Mouse (Mus musculus) ES-E14 (cell line): ENCODE data around the gene Hist1h2bf. TPM values are rescaled to one million over a fixed set of nuclear protein-coding genes. Genes with fewer than 3 reads are reported as not detected.
A peak's percentile ranks its signal among the peaks of the same experiment; 100 is the strongest.
"Not testable (repeated sequence)": the region's sequence is repeated elsewhere in the genome, so short reads cannot be mapped to it uniquely, and the experiment has no call there.

Experiments used
- DNase-seq: peaks from one replicate; pipeline ENCODE4 v3.0.0-alpha.2; 2013; ENCODE audit warnings: low read depth, low spot score
- H3K27ac ChIP-seq: 2 replicates; pipeline ENCODE4 v1.5.1; 2012; ENCODE audit warnings: low read depth, mild to moderate bottlenecking, low read length, moderate library complexity, mixed read lengths; ENCODE audit not compliant: poor library complexity, insufficient read depth, severe bottlenecking
- H3K36me3 ChIP-seq: 2 replicates; pipeline ENCODE4 v1.6.1; 2012; ENCODE audit warnings: mild to moderate bottlenecking, low read length, moderate library complexity, mixed read lengths; ENCODE audit not compliant: control insufficient read depth, poor library complexity, insufficient read depth, severe bottlenecking
- H3K4me1 ChIP-seq, 2 experiments: fragments of 150-350 bp in 1 of 2; sonication (generic) in 1 of 2; 2 replicates each; pipeline ENCODE4 v1.6.1; 2012; ENCODE audit warnings: low read length in 2 of 2, mild to moderate bottlenecking in 1 of 2, mixed read lengths in 1 of 2; ENCODE audit not compliant: control insufficient read depth in 2 of 2, insufficient read depth in 2 of 2, poor library complexity in 1 of 2
- H3K4me3 ChIP-seq, 2 experiments: fragments of 150-350 bp in 1 of 2; sonication (generic) in 1 of 2; 2 replicates each; pipeline ENCODE4 v1.5.1; 2012; ENCODE audit warnings: low read length in 2 of 2, low read depth in 1 of 2, mild to moderate bottlenecking in 1 of 2, mixed read lengths in 1 of 2; ENCODE audit not compliant: insufficient read depth in 1 of 2, poor library complexity in 1 of 2, severe bottlenecking in 1 of 2
- H3K9ac ChIP-seq: 2 replicates; pipeline ENCODE4 v1.6.1; 2012; ENCODE audit warnings: low read depth, mild to moderate bottlenecking, low read length, mixed read lengths; ENCODE audit not compliant: poor library complexity, insufficient read depth, severe bottlenecking
- H3K9me3 ChIP-seq: fragments of 150-350 bp; sonication (generic); 2 replicates; pipeline ENCODE4 v1.6.1; 2012; ENCODE audit warnings: low read depth, mild to moderate bottlenecking, low read length; ENCODE audit not compliant: control insufficient read depth, insufficient read depth
- CHD2 ChIP-seq: IDR thresholded peaks from 2 replicates; pipeline ENCODE4 v1.6.1; 2014; ENCODE audit warnings: mild to moderate bottlenecking, low read depth, low read length, inconsistent platforms
- HCFC1 ChIP-seq: IDR thresholded peaks from 2 replicates; pipeline ENCODE4 v1.6.1; 2012; ENCODE audit warnings: low read length, inconsistent platforms, borderline replicate concordance; ENCODE audit not compliant: insufficient read depth
- MAFK ChIP-seq: IDR thresholded peaks from 2 replicates; pipeline ENCODE4 v1.6.1; 2014; ENCODE audit warnings: mild to moderate bottlenecking, low read depth, low read length, inconsistent platforms; ENCODE audit not compliant: insufficient read depth
- ZC3H11A ChIP-seq: IDR thresholded peaks from 2 replicates; pipeline ENCODE4 v1.6.1; 2012; ENCODE audit warnings: low read depth, mild to moderate bottlenecking, inconsistent platforms, low read length, borderline replicate concordance
- ZNF384 ChIP-seq: IDR thresholded peaks from 2 replicates; pipeline ENCODE4 v1.6.1; 2012; ENCODE audit warnings: low read depth, low read length, inconsistent platforms
- in situ Hi-C, 2 experiments: fragments of 600-800 bp; cut with MboI; formaldehyde crosslinking; loops; one replicate each; pipeline ENCODE4 v1.15.1; 2025; ENCODE audit warnings: low sequenced_read_pairs in 2 of 2, inconsistent platforms in 1 of 2; ENCODE audit not compliant: unreplicated experiment in 2 of 2
- total RNA-seq: library from RNA; depleted of rRNA; stranded (reverse); fragments of 300-350 nt; gene quantifications from 2 replicates; pipeline ENCODE4 v1.2.3, GENCODE M21; 2012

The Hist1h2bf gene
- total RNA-seq, 1 experiment = 970 TPM

DNA sequence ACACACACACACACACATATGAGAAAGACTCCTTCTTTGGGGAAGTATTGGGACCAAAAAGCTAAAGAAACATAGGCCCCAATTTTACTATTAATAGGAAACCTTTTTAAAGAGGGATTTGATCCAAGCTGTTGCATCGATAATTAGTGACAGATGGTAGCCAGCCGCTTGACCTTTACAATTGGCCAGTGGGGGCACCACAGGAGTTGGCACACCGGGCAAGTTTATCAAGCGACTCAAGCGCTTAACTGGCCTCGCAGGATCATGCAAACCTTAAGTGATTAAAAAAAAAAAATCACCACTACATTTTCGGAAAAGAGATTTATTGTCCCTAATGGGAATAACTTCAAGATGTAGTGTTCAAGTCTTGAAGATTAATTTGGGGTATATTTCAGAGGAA lies 18.6 kb upstream of the Hist1h2bf start:
- TF ChIP-seq HCFC1 (no peak), ZNF384 (no peak), ZC3H11A (no peak), CHD2 (no peak), MAFK (no peak)
- no peak overlapping the region for H3K4me3 ChIP-seq
- H3K36me3 ChIP-seq = no peaks in the 10 kb centered on the region
- no peak overlapping the region for H3K9ac ChIP-seq
- no peak overlapping the region for H3K27ac ChIP-seq
- no peak for DNase-seq
- no peaks in the 10 kb centered on the region for H3K9me3 ChIP-seq
- in situ Hi-C loops = no loop called here
- peaks cover 7 to 13% of the 10 kb centered on the region in 2 experiments for H3K4me1 ChIP-seq

DNA sequence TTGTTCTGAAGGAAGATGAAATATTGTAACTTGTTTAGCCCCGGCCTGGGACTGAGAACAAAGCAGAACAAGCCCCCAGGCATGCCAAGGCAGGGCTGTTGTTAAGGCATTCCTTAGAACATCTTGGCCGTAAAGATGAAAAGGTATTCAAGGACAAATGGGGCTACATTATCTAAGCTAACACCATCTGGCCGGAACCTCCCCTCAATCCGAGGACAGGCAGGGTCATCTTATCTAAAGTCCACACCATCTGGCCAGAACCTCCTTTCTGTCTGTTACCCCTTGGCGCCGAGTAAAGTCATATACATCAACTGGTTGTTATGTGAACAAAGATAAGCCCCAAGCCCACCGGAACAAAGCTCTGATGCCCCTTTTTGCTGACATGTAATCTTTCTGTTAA lies 17.9 kb upstream of the Hist1h2bf start:
- DNase-seq, H3K4me3 ChIP-seq, H3K27ac ChIP-seq, in situ Hi-C loops, H3K36me3 ChIP-seq, H3K9me3 ChIP-seq, H3K9ac ChIP-seq: not testable (repeated sequence)
- H3K4me1 ChIP-seq = peaks cover 7 to 14% of the 10 kb centered on the region in 2 experiments

DNA sequence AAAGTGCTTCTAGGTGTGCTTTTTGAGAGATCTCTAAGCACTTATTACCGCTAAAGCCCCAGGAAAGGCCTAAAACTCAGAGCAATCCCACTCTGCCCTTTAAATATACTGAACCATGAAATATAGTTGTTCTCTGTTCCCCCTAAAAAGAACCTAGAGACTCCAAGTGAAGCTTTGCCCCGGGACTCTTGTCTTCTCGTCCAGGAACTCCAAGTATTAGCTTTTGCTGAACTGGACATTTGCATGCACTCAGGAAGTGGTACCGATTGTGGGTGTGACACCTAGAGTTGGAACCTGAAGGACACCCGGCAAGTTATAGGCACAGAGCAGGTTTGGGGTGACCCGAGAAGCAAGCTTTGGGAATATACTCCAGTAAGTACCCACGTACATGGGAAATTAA lies 17.2 kb upstream of the Hist1h2bf start:
- Histone ChIP-seq H3K9me3 (no peaks in the 10 kb centered on the region), H3K9ac (no peak overlapping the region), H3K36me3 (no peaks in the 10 kb centered on the region), H3K4me3 (no peak overlapping the region), H3K27ac (no peak overlapping the region), H3K4me1 (peaks cover 6 to 14% of the 10 kb centered on the region in 2 experiments)
- TF ChIP-seq ZNF384 (no peak), CHD2 (no peak), HCFC1 (no peak)
- DNase-seq = no peak
- in situ Hi-C loops = no loop called here

DNA sequence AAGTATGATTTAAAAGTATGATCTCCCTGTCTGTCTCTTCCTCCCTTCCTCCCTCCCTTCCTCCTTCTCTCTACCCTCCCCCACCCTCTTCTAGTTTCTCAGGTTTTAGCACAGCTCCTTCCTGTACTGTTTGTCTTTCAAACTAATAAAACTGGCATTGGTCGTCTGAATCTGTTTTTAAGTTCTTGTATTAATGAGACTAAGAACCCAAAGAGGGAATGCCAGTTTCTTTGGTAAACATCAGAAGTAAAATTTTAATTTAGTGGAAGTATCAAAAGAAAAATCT lies 12.9 kb upstream of the Hist1h2bf start:
- Histone ChIP-seq H3K4me3 (peak overlapping the region; percentile 55 to 65), H3K27ac (peak overlapping the region; percentile 99; the same call in 1 of the 2 replicates), H3K9me3 (no peaks in the 10 kb centered on the region), H3K4me1 (peaks cover 0 to 10% of the 10 kb centered on the region in 2 experiments; a peak in 2 of 4 replicates), H3K36me3 (no peaks in the 10 kb centered on the region), H3K9ac (peak overlapping the region; percentile 93)
- no peak for DNase-seq
- TF ChIP-seq ZNF384 (no peak), CHD2 (no peak), MAFK (no peak), HCFC1 (no peak), ZC3H11A (no peak)
- in situ Hi-C loops = no loop called here

DNA sequence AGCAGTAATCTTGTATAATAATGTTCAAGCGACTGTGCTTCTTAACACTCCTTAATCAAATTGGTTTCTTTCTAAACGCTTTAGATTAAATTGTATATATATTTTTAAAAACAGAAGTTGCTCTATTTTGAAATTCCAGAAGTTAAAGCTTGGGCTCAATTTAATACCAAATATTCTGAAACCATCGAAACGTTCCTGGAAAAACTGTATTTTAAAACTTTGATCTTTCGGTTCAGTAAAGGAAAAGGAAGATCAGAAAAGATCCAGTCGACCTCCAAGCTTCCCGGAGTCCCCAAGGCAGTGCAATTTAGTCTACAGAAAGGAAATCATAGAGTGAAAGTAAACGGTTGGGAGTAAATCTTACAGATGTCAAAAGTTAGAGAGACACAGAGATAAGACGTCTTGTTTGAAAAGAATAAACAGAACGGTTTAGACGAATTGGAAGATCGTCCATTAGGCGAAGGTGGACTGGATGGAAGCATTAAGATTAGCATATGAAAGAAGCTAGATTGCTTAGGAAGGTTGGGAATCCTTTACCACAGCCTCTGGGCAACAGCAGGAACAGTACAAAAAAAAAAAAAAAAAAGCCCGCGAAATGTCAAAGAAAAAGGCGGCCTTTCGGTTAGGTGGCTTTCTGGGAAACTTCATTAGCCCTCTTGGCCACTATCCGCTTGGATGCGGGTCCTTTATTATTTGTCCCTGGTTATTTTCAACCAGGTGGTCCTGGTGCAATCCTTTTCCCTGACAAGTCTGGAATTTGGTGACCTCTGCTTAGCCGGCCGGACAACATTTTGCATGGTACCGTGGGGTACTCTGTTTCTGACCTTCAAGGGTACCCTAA lies 12.3 kb upstream of the Hist1h2bf start:
- H3K4me1 ChIP-seq = peaks cover 0 to 10% of the 10 kb centered on the region in 2 experiments; a peak in 2 of 4 replicates
- peak overlapping the region; percentile 55 to 65 for H3K4me3 ChIP-seq
- in situ Hi-C loops = no loop called here
- H3K27ac ChIP-seq = peak overlapping the region; percentile 99
- no peaks in the 10 kb centered on the region for H3K9me3 ChIP-seq
- peak overlapping the region; percentile 93 for H3K9ac ChIP-seq
- no peaks in the 10 kb centered on the region for H3K36me3 ChIP-seq
- no peak for TF ChIP-seq HCFC1
- peak; percentile 99 for TF ChIP-seq ZNF384
- TF ChIP-seq MAFK = no peak
- DNase-seq = no peak
